Mouse (Mus musculus) neural tube, embryonic 13.5 days (tissue): ENCODE results near the gene Acoxl. TPM values are rescaled to one million over a fixed set of nuclear protein-coding genes. Genes with fewer than 3 reads are reported as not detected.

ENCODE experiments used
- ATAC-seq: fragments of 200-750 bp; cut with Nextera tagmentation; 2 replicates; pipeline ENCODE4 v1.8.0; 2017; ENCODE audit warnings: low read depth, mild to moderate bottlenecking, moderate TSS enrichment, moderate library complexity
- H3K27ac ChIP-seq: fragments of 300-500 bp; sonication (generic); replicated peaks from 2 replicates; pipeline ENCODE4 v1.5.1; 2015; ENCODE audit warnings: moderate library complexity, mild to moderate bottlenecking, inconsistent platforms
- H3K27me3 ChIP-seq: fragments of 300-500 bp; sonication (generic); 2 replicates; pipeline ENCODE4 v1.6.1; 2015; ENCODE audit warnings: mild to moderate bottlenecking, inconsistent platforms
- H3K36me3 ChIP-seq: fragments of 300-500 bp; sonication (generic); 2 replicates; pipeline ENCODE4 v1.6.1; 2015; ENCODE audit warnings: mild to moderate bottlenecking, inconsistent platforms
- H3K4me1 ChIP-seq: fragments of 300-500 bp; sonication (generic); replicated peaks from 2 replicates; pipeline ENCODE4 v1.6.1; 2015; ENCODE audit warnings: inconsistent platforms
- H3K4me2 ChIP-seq: fragments of 300-500 bp; sonication (generic); 2 replicates; pipeline ENCODE4 v1.6.1; 2015; ENCODE audit warnings: inconsistent platforms, mild to moderate bottlenecking, moderate library complexity
- H3K4me3 ChIP-seq: fragments of 300-500 bp; sonication (generic); 2 replicates; pipeline ENCODE4 v1.5.1; 2015; ENCODE audit warnings: mild to moderate bottlenecking, inconsistent platforms
- H3K9ac ChIP-seq: fragments of 300-500 bp; sonication (generic); 2 replicates; pipeline ENCODE4 v1.6.1; 2015; ENCODE audit warnings: moderate library complexity, mild to moderate bottlenecking, inconsistent platforms
- H3K9me3 ChIP-seq: fragments of 300-500 bp; sonication (generic); 2 replicates; pipeline ENCODE4 v1.6.1; 2016; ENCODE audit warnings: inconsistent platforms
- WGBS: fragments of 180-500 bp; shearing (Covaris S2); methylation state at CpG from one replicate; pipeline ENCODE4 v1.1.7; 2015; 5-methylcytosine and 5-hydroxymethylcytosine counted together
- polyA plus RNA-seq: library from polyadenylated mRNA; unstranded; fragments of >200 nt; fragmentation: Nextera tagmentation; extraction: Ambion mirVana; gene quantifications from 2 replicates; pipeline ENCODE4 v1.2.1, GENCODE M21; 2015

Gene Acoxl
- polyA plus RNA-seq, 1 experiment from 2014 or later, result 0.20 TPM

GRCm38 (mm10) chr2:128127691-128128292, 289.1 kb downstream of the Acoxl start:
- H3K4me1 ChIP-seq, result peaks cover 64% of the 10 kb centered on the region

GRCm38 (mm10) chr2:128128532-128128931, 289.9 kb downstream of the Acoxl start:
- Histone ChIP-seq H3K27ac (0 out of 2 replicates have a peak overlapping the region, but pooled peaks have one; percentile 88), H3K27me3 (peaks cover 17% of the 10 kb centered on the region), H3K9ac (peak overlapping the region; percentile 86), H3K4me2 (peak overlapping the region; percentile 85), H3K36me3 (peaks cover 20% of the 10 kb centered on the region), H3K4me1 (peaks cover 57% of the 10 kb centered on the region), H3K9me3 (no peaks in the 10 kb centered on the region), H3K4me3 (peak overlapping the region; percentile 64)
- no peak for ATAC-seq
- 19% methylated on average over 10 of the region's 10 CpGs for WGBS

More at GRCm38 (mm10) chr2:128127691-128128292, 289.1 kb downstream of the Acoxl start:
- whole genome bisulfite sequencing, result under 1% methylated on average over 45 of the region's 48 CpGs
- H3K27me3 ChIP-seq, result peaks cover 24% of the 10 kb centered on the region
- H3K4me2 ChIP-seq, result peak overlapping the region; percentile 85
- H3K27ac ChIP-seq, result peak overlapping the region; percentile 88
- peak; percentile 22 for ATAC-seq
- H3K9me3 ChIP-seq, result no peaks in the 10 kb centered on the region
- H3K4me3 ChIP-seq, result peak overlapping the region; percentile 64
- peak overlapping the region; percentile 86 for H3K9ac ChIP-seq
- H3K36me3 ChIP-seq, result peaks cover 13% of the 10 kb centered on the region

GRCm38 (mm10) chr2:128131503-128131902, 292.8 kb downstream of the Acoxl start:
- WGBS, result 87% methylated on average over 11 of the region's 11 CpGs
- peaks cover 20% of the 10 kb centered on the region for H3K36me3 ChIP-seq

GRCm38 (mm10) chr2:128132635-128133034, 294.0 kb downstream of the Acoxl start:
- WGBS, result 92% methylated on average over 5 of the region's 5 CpGs
- no peak for ATAC-seq
- H3K27me3 ChIP-seq, result no peaks in the 10 kb centered on the region; the same call in 1 of the 2 replicates
- H3K27ac ChIP-seq, result no peak overlapping the region
- no peak overlapping the region for H3K4me3 ChIP-seq
- no peak overlapping the region for H3K4me2 ChIP-seq
- peaks cover 64% of the 10 kb centered on the region for H3K4me1 ChIP-seq
- no peaks in the 10 kb centered on the region for H3K9me3 ChIP-seq
- H3K36me3 ChIP-seq, result peaks cover 20% of the 10 kb centered on the region
- no peak overlapping the region for H3K9ac ChIP-seq

More at GRCm38 (mm10) chr2:128131503-128131902, 292.8 kb downstream of the Acoxl start:
- no peak for ATAC-seq
- H3K9me3 ChIP-seq, result no peaks in the 10 kb centered on the region
- no peak overlapping the region for H3K4me2 ChIP-seq
- peaks cover 59% of the 10 kb centered on the region for H3K4me1 ChIP-seq
- H3K27me3 ChIP-seq, result no peaks in the 10 kb centered on the region; the same call in 1 of the 2 replicates
- H3K27ac ChIP-seq, result no peak overlapping the region
- no peak overlapping the region for H3K9ac ChIP-seq
- H3K4me3 ChIP-seq, result no peak overlapping the region

GRCm38 (mm10) chr2:128133865-128134264, 295.2 kb downstream of the Acoxl start:
- H3K4me1 ChIP-seq, result peaks cover 67% of the 10 kb centered on the region
- no peaks in the 10 kb centered on the region; the same call in 1 of the 2 replicates for H3K27me3 ChIP-seq
- ATAC-seq, result no peak

GRCm38 (mm10) chr2:128134474-128134873, 295.8 kb downstream of the Acoxl start:
- H3K4me3 ChIP-seq, result no peak overlapping the region
- peaks cover 68% of the 10 kb centered on the region for H3K4me1 ChIP-seq
- H3K9ac ChIP-seq, result no peak overlapping the region
- H3K27me3 ChIP-seq, result no peaks in the 10 kb centered on the region
- ATAC-seq, result no peak
- no peak overlapping the region for H3K4me2 ChIP-seq
- H3K36me3 ChIP-seq, result peaks cover 20% of the 10 kb centered on the region
- WGBS, result 81% methylated on average over 5 of the region's 5 CpGs
- H3K9me3 ChIP-seq, result no peaks in the 10 kb centered on the region
- H3K27ac ChIP-seq, result no peak overlapping the region

More at GRCm38 (mm10) chr2:128133865-128134264, 295.2 kb downstream of the Acoxl start:
- Histone ChIP-seq H3K27ac (no peak overlapping the region), H3K9me3 (no peaks in the 10 kb centered on the region), H3K36me3 (peaks cover 20% of the 10 kb centered on the region), H3K4me2 (no peak overlapping the region), H3K9ac (no peak overlapping the region), H3K4me3 (no peak overlapping the region)

GRCm38 (mm10) chr2:128134948-128135347, 296.3 kb downstream of the Acoxl start:
- H3K4me3 ChIP-seq, result no peak overlapping the region
- no peak overlapping the region for H3K4me2 ChIP-seq
- H3K9ac ChIP-seq, result no peak overlapping the region
- no peaks in the 10 kb centered on the region for H3K9me3 ChIP-seq
- ATAC-seq, result no peak
- peaks cover 68% of the 10 kb centered on the region for H3K4me1 ChIP-seq
- 69% methylated on average over 8 of the region's 8 CpGs for WGBS
- no peaks in the 10 kb centered on the region for H3K27me3 ChIP-seq
- peaks cover 20% of the 10 kb centered on the region for H3K36me3 ChIP-seq
- no peak overlapping the region for H3K27ac ChIP-seq

GRCm38 (mm10) chr2:128136769-128137433, 298.2 kb downstream of the Acoxl start:
- WGBS, result 88% methylated on average over 16 of the region's 16 CpGs
- Histone ChIP-seq H3K4me3 (no peak overlapping the region), H3K4me1 (peaks cover 67% of the 10 kb centered on the region), H3K27me3 (no peaks in the 10 kb centered on the region), H3K9me3 (no peaks in the 10 kb centered on the region), H3K27ac (no peak overlapping the region), H3K4me2 (no peak overlapping the region), H3K36me3 (peaks cover 10% of the 10 kb centered on the region; the same call in 1 of the 2 replicates), H3K9ac (no peak overlapping the region)
- ATAC-seq, result no peak

GRCm38 (mm10) chr2:128137480-128138276, 299.0 kb downstream of the Acoxl start:
- no peaks in the 10 kb centered on the region for H3K9me3 ChIP-seq
- no peak overlapping the region for H3K9ac ChIP-seq
- H3K4me3 ChIP-seq, result no peak overlapping the region
- H3K27ac ChIP-seq, result no peak overlapping the region
- H3K4me2 ChIP-seq, result no peak overlapping the region
- peaks cover 8% of the 10 kb centered on the region; the same call in 1 of the 2 replicates for H3K36me3 ChIP-seq
- no peaks in the 10 kb centered on the region for H3K27me3 ChIP-seq
- H3K4me1 ChIP-seq, result peaks cover 67% of the 10 kb centered on the region
- no peak for ATAC-seq
- WGBS, result 74% methylated on average over 22 of the region's 22 CpGs

- 34% methylated on average over 8 of the region's 8 CpGs for WGBS
Measured at GRCm38 (mm10) chr2:128138924-128139323, 300.2 kb downstream of the Acoxl start.

GRCm38 (mm10) chr2:128139781-128140180, 301.1 kb downstream of the Acoxl start:
- 56% methylated on average over 15 of the region's 15 CpGs for WGBS
- ATAC-seq, result peak; percentile 48; the same call in 1 of the 2 replicates

More at GRCm38 (mm10) chr2:128138924-128139323, 300.2 kb downstream of the Acoxl start:
- Histone ChIP-seq H3K4me1 (peaks cover 65% of the 10 kb centered on the region), H3K4me3 (no peak overlapping the region), H3K36me3 (no peaks in the 10 kb centered on the region), H3K27ac (peak overlapping the region; percentile 75), H3K9ac (no peak overlapping the region), H3K4me2 (no peak overlapping the region), H3K9me3 (no peaks in the 10 kb centered on the region), H3K27me3 (no peaks in the 10 kb centered on the region)
- peak; percentile 74 for ATAC-seq

More at GRCm38 (mm10) chr2:128139781-128140180, 301.1 kb downstream of the Acoxl start:
- H3K4me3 ChIP-seq, result no peak overlapping the region
- no peaks in the 10 kb centered on the region for H3K9me3 ChIP-seq
- peak overlapping the region; percentile 21 for H3K4me2 ChIP-seq
- peak overlapping the region; percentile 41; the same call in 1 of the 2 replicates for H3K9ac ChIP-seq
- peaks cover 57% of the 10 kb centered on the region for H3K4me1 ChIP-seq
- H3K27ac ChIP-seq, result peak overlapping the region; percentile 75
- H3K36me3 ChIP-seq, result no peaks in the 10 kb centered on the region
- no peaks in the 10 kb centered on the region for H3K27me3 ChIP-seq
